Mouse (Mus musculus) liver, embryonic 16.5 days (tissue): ENCODE measurements around the gene Aspscr1. TPM values are rescaled to one million over a fixed set of nuclear protein-coding genes. Genes with fewer than 3 reads are reported as not detected.

Experiments used
- ATAC-seq: fragments of 200-750 bp; cut with Nextera tagmentation; 2 replicates; pipeline ENCODE4 v1.8.0; 2017; ENCODE audit warnings: low read depth, mild to moderate bottlenecking, moderate number of reproducible peaks, moderate library complexity
- H3K27ac ChIP-seq: fragments of 300-500 bp; sonication (generic); 2 replicates; pipeline ENCODE4 v1.5.1; 2014; ENCODE audit warnings: mild to moderate bottlenecking, low read length
- H3K27me3 ChIP-seq: fragments of 300-500 bp; sonication (generic); 2 replicates; pipeline ENCODE4 v1.6.1; 2014; ENCODE audit warnings: low read depth, low read length, mixed read lengths; ENCODE audit not compliant: control insufficient read depth, insufficient read depth
- H3K36me3 ChIP-seq: fragments of 300-500 bp; sonication (generic); 2 replicates; pipeline ENCODE4 v1.6.1; 2014; ENCODE audit warnings: mild to moderate bottlenecking; ENCODE audit not compliant: control insufficient read depth, insufficient read depth
- H3K4me1 ChIP-seq: fragments of 300-500 bp; sonication (generic); 2 replicates; pipeline ENCODE4 v1.6.1; 2014; ENCODE audit warnings: low read depth, low read length, mixed read lengths; ENCODE audit not compliant: control insufficient read depth
- H3K4me2 ChIP-seq: fragments of 300-500 bp; sonication (generic); 2 replicates; pipeline ENCODE4 v1.6.1; 2014; ENCODE audit warnings: low read depth, low read length, mixed read lengths
- H3K4me3 ChIP-seq: fragments of 300-500 bp; sonication (generic); 2 replicates; pipeline ENCODE4 v1.5.1; 2014; ENCODE audit warnings: low read depth, mild to moderate bottlenecking, low read length
- H3K9ac ChIP-seq: fragments of 300-500 bp; sonication (generic); 2 replicates; pipeline ENCODE4 v1.6.1; 2014; ENCODE audit warnings: low read depth, low read length
- H3K9me3 ChIP-seq: fragments of 300-500 bp; sonication (generic); replicated peaks from 2 replicates; pipeline ENCODE4 v1.6.1; 2016; ENCODE audit warnings: low read length; ENCODE audit not compliant: control insufficient read depth
- WGBS: fragments of 180-500 bp; shearing (Covaris S2); extraction: QIAGEN DNeasy Blood & Tissue Kit; methylation state at CpG from one replicate; pipeline ENCODE4 v1.1.7; 2014; ENCODE audit not compliant: insufficient replicate concordance; 5-methylcytosine and 5-hydroxymethylcytosine counted together
- polyA plus RNA-seq: library from polyadenylated mRNA; unstranded; fragments of >200 nt; fragmentation: Nextera tagmentation; extraction: Ambion mirVana; gene quantifications from 2 replicates; pipeline ENCODE4 v1.2.1, GENCODE M21; 2015

The Aspscr1 gene
- polyA plus RNA-seq, 1 experiment from 2014 or later: 44.7 TPM

- Histone ChIP-seq H3K9ac (peak overlapping the region; percentile 97), H3K4me1 (peaks cover 76% of the 10 kb centered on the region)
These were observed 43.4 kb upstream of the Aspscr1 start for GRCm38 (mm10) chr11:120629341-120629730.

GRCm38 (mm10) chr11:120629911-120630310 lies 42.9 kb upstream of the Aspscr1 start:
- peak; percentile 54 for ATAC-seq
- H3K4me3 ChIP-seq: peak overlapping the region; percentile 84
- no peaks in the 10 kb centered on the region for H3K27me3 ChIP-seq
- WGBS: 9% methylated on average over 7 of the region's 7 CpGs
- peaks cover 8% of the 10 kb centered on the region for H3K36me3 ChIP-seq
- peak overlapping the region; percentile 94 for H3K4me2 ChIP-seq
- peak overlapping the region; percentile 97 for H3K9ac ChIP-seq
- no peaks in the 10 kb centered on the region for H3K9me3 ChIP-seq
- peak overlapping the region; percentile 100 for H3K27ac ChIP-seq
- H3K4me1 ChIP-seq: peaks cover 77% of the 10 kb centered on the region

More at GRCm38 (mm10) chr11:120629341-120629730, 43.4 kb upstream of the Aspscr1 start:
- H3K4me3 ChIP-seq: peak overlapping the region; percentile 84
- H3K36me3 ChIP-seq: peaks cover 8% of the 10 kb centered on the region
- WGBS: 27% methylated on average over 23 of the region's 23 CpGs
- H3K9me3 ChIP-seq: no peaks in the 10 kb centered on the region
- H3K27ac ChIP-seq: peak overlapping the region; percentile 100
- H3K4me2 ChIP-seq: peak overlapping the region; percentile 94
- ATAC-seq: peak; percentile 7; the same call in 1 of the 2 replicates
- no peaks in the 10 kb centered on the region for H3K27me3 ChIP-seq

GRCm38 (mm10) chr11:120630401-120630871 lies 42.3 kb upstream of the Aspscr1 start:
- peak overlapping the region; percentile 97 for H3K9ac ChIP-seq
- WGBS: 14% methylated on average over 5 of the region's 5 CpGs
- no peaks in the 10 kb centered on the region for H3K27me3 ChIP-seq

GRCm38 (mm10) chr11:120630881-120631725 lies 41.7 kb upstream of the Aspscr1 start:
- peak overlapping the region; percentile 97 for H3K9ac ChIP-seq
- H3K36me3 ChIP-seq: peaks cover 8% of the 10 kb centered on the region
- no peaks in the 10 kb centered on the region for H3K9me3 ChIP-seq
- H3K27ac ChIP-seq: peak overlapping the region; percentile 100
- H3K4me1 ChIP-seq: peaks cover 66% of the 10 kb centered on the region
- ATAC-seq: no peak
- 6% methylated on average over 7 of the region's 7 CpGs for WGBS
- H3K27me3 ChIP-seq: no peaks in the 10 kb centered on the region
- peak overlapping the region; percentile 94 for H3K4me2 ChIP-seq
- H3K4me3 ChIP-seq: peak overlapping the region; percentile 84

More at GRCm38 (mm10) chr11:120630401-120630871, 42.3 kb upstream of the Aspscr1 start:
- Histone ChIP-seq H3K4me2 (peak overlapping the region; percentile 94), H3K4me3 (peak overlapping the region; percentile 84), H3K36me3 (peaks cover 8% of the 10 kb centered on the region), H3K4me1 (peaks cover 72% of the 10 kb centered on the region), H3K9me3 (no peaks in the 10 kb centered on the region), H3K27ac (peak overlapping the region; percentile 100)
- ATAC-seq: peak; percentile 40

GRCm38 (mm10) chr11:120631726-120632448 lies 40.9 kb upstream of the Aspscr1 start:
- Histone ChIP-seq H3K4me2 (peak overlapping the region; percentile 94), H3K27me3 (no peaks in the 10 kb centered on the region), H3K4me3 (peak overlapping the region; percentile 84), H3K9me3 (no peaks in the 10 kb centered on the region), H3K4me1 (peaks cover 58% of the 10 kb centered on the region), H3K9ac (peak overlapping the region; percentile 97), H3K27ac (peak overlapping the region; percentile 100), H3K36me3 (peaks cover 8% of the 10 kb centered on the region)
- peak; percentile 31 for ATAC-seq
- 33% methylated on average over 4 of the region's 4 CpGs for WGBS

GRCm38 (mm10) chr11:120632559-120633519 lies 39.9 kb upstream of the Aspscr1 start:
- Histone ChIP-seq H3K36me3 (peaks cover 5% of the 10 kb centered on the region), H3K4me2 (peak overlapping the region; percentile 94), H3K9ac (peak overlapping the region; percentile 97), H3K27me3 (no peaks in the 10 kb centered on the region), H3K4me1 (peaks cover 50% of the 10 kb centered on the region), H3K9me3 (no peaks in the 10 kb centered on the region), H3K27ac (peak overlapping the region; percentile 100), H3K4me3 (peak overlapping the region; percentile 84)
- under 1% methylated on average over 96 of the region's 116 CpGs for WGBS
- ATAC-seq: peak; percentile 73

GRCm38 (mm10) chr11:120633520-120634343 lies 39.0 kb upstream of the Aspscr1 start, which contains the start of gene Mafg:
Gene Mafg, minus strand, starts transcription at chr11:120633600.
- Histone ChIP-seq H3K4me2 (peak within 1 kb of the TSS; percentile 94), H3K4me1 (peaks cover 44% of the 10 kb centered on the region), H3K27me3 (no peaks in the 10 kb centered on the region), H3K9me3 (no peaks in the 10 kb centered on the region), H3K27ac (peak within 1 kb of the TSS; percentile 100), H3K4me3 (peak within 1 kb of the TSS; percentile 84), H3K9ac (peak within 1 kb of the TSS; percentile 97), H3K36me3 (peaks cover 2% of the 10 kb centered on the region)
- peak; percentile 70 for ATAC-seq
- WGBS: 10% methylated on average over 58 of the region's 58 CpGs
